Mouse (Mus musculus): Measurements from ENCODE around the gene Smg1.

GRCm38 (mm10) chr7:118254015-118254414, 10.5 kb upstream of the Smg1 start:
- TF ChIP-seq CTCF (conservative IDR thresholded peaks at IDR 0.05 in 1 of 2, IDR thresholded peaks at IDR 0.05 in 1 of 2; ENCODE audit: low read depth in 2 of 2, low read length in 2 of 2): no peak
- TF ChIP-seq JUND (conservative IDR thresholded peaks at IDR 0.05; ENCODE audit: low read depth, low read length): no peak
- no peak for TF ChIP-seq IRF4 (IDR thresholded peaks at IDR 0.05; ENCODE audit: low read depth, low read length)
- TF ChIP-seq TBP (conservative IDR thresholded peaks at IDR 0.05; ENCODE audit: low read depth, low read length): no peak
- no peak for TF ChIP-seq EP300 (IDR thresholded peaks at IDR 0.05; ENCODE audit: low read length)
- no peak for TF ChIP-seq SMC3 (IDR thresholded peaks at IDR 0.05; ENCODE audit: low read depth, low read length)
- TF ChIP-seq MYC (IDR thresholded peaks at IDR 0.05; ENCODE audit: low read depth, low read length): no peak
- no peak for TF ChIP-seq POLR2A (IDR thresholded peaks at IDR 0.05; ENCODE audit: low read depth, low read length)
- TF ChIP-seq NRF1 (IDR thresholded peaks at IDR 0.05; ENCODE audit: low read depth, low read length): no peak
- TF ChIP-seq HCFC1 (IDR thresholded peaks at IDR 0.05; ENCODE audit: low read depth, low read length): no peak
- no peak for TF ChIP-seq ZNF384 (IDR thresholded peaks at IDR 0.05; ENCODE audit: low read depth, low read length)
